Mouse (Mus musculus) heart, postnatal 0 days (tissue): ENCODE results near the gene Dapk3. TPM values are rescaled to one million over a fixed set of nuclear protein-coding genes. Genes with fewer than 3 reads are reported as not detected.

ENCODE experiments used
- ATAC-seq: fragments of 200-750 bp; cut with Nextera tagmentation; 2 replicates; pipeline ENCODE4 v1.8.0; 2017; ENCODE audit warnings: low read depth, moderate number of reproducible peaks, moderate library complexity; ENCODE audit not compliant: insufficient read depth
- DNase-seq: peaks from one replicate; pipeline ENCODE4 v3.0.0-alpha.2; 2016; ENCODE audit warnings: low spot score
- H3K27ac ChIP-seq: fragments of 300-500 bp; sonication (generic); 2 replicates; pipeline ENCODE4 v1.5.1; 2014; ENCODE audit warnings: low read depth, mild to moderate bottlenecking
- H3K27me3 ChIP-seq: fragments of 300-500 bp; sonication (generic); 2 replicates; pipeline ENCODE4 v1.6.1; 2014; ENCODE audit warnings: low read length, mixed read lengths; ENCODE audit not compliant: control insufficient read depth, insufficient read depth
- H3K36me3 ChIP-seq: fragments of 300-500 bp; sonication (generic); replicated peaks from 2 replicates; pipeline ENCODE4 v1.6.1; 2014; ENCODE audit warnings: low read length, mixed read lengths; ENCODE audit not compliant: control insufficient read depth, insufficient read depth
- H3K4me1 ChIP-seq: fragments of 300-500 bp; sonication (generic); 2 replicates; pipeline ENCODE4 v1.6.1; 2014; ENCODE audit warnings: antibody characterized with exemption; ENCODE audit not compliant: control insufficient read depth, insufficient read depth
- H3K4me2 ChIP-seq: fragments of 300-500 bp; sonication (generic); 2 replicates; pipeline ENCODE4 v1.6.1; 2014; ENCODE audit warnings: low read depth, mild to moderate bottlenecking, low read length, moderate library complexity
- H3K4me3 ChIP-seq: fragments of 300-500 bp; sonication (generic); 2 replicates; pipeline ENCODE4 v1.5.1; 2014; ENCODE audit warnings: low read depth, low read length
- H3K9ac ChIP-seq: fragments of 300-500 bp; sonication (generic); replicated peaks from 2 replicates; pipeline ENCODE4 v1.6.1; 2014; ENCODE audit warnings: low read depth, low read length, mixed read lengths
- H3K9me3 ChIP-seq: fragments of 300-500 bp; sonication (generic); replicated peaks from 2 replicates; pipeline ENCODE4 v1.6.1; 2016; ENCODE audit warnings: low read length; ENCODE audit not compliant: control insufficient read depth
- CTCF ChIP-seq: IDR thresholded peaks from 2 replicates; pipeline ENCODE4 v1.5.1; 2016; ENCODE audit warnings: antibody characterized with exemption, control low read depth, low read depth
- EP300 ChIP-seq: IDR thresholded peaks from 2 replicates; pipeline ENCODE4 v1.6.1; 2016; ENCODE audit warnings: antibody characterized with exemption, low read depth
- WGBS: fragments of 180-500 bp; shearing (Covaris S2); extraction: QIAGEN DNeasy Blood & Tissue Kit; methylation state at CpG from one replicate; pipeline ENCODE4 v1.1.7; 2014; 5-methylcytosine and 5-hydroxymethylcytosine counted together
- polyA plus RNA-seq: library from polyadenylated mRNA; unstranded; fragments of >200 nt; fragmentation: Nextera tagmentation; extraction: Ambion mirVana; gene quantifications from 2 replicates; pipeline ENCODE4 v1.2.1, GENCODE M21; 2015
- total RNA-seq: library from RNA; depleted of rRNA; stranded (reverse); fragments of >200 nt; gene quantifications from 2 replicates; pipeline ENCODE4 v1.2.3, GENCODE M21; 2014; ENCODE audit warnings: low replicate concordance

Gene Dapk3
- total and polyA plus RNA-seq, 2 experiments from 2014 or later, result 29.0 to 72.7 TPM

DNA sequence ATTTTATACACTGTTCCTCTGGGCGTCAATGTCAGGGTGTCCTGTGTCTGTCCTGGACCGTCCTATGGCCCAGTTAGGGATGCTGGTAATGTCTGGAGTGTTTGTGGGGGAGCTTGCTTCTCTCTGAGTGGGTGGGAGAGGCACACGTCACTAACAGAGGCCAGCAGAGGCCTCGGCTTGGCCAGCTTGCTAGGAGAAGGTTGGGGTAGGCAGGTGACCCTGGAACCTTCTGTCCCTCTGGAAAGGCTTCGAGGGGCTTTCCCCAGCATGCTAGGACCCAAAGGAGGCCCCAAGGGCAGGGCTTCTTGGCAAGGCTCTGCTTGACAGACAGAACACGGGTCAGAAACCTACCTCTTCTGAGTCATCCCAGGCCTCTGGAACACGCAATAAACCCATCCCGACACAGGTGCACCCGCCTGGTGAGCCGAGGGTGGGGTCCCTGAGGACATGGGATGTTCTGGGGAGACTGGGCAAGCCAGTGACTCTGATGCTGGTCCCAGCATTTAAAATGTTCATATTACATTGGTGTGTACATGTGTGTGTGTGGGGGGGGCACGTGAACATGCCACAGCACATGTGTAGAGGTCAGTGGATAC, 13.8 kb downstream of the Dapk3 start:
- DNase-seq, result peak; percentile 53
- TF ChIP-seq CTCF (no peak), EP300 (peak; percentile 67; the same call in 1 of the 2 replicates)
- H3K4me3 ChIP-seq, result peak overlapping the region; percentile 51
- H3K36me3 ChIP-seq, result no peaks in the 10 kb centered on the region
- peaks cover 33% of the 10 kb centered on the region for H3K4me1 ChIP-seq
- H3K27me3 ChIP-seq, result no peaks in the 10 kb centered on the region
- ATAC-seq, result 0 out of 2 replicates have a peak, but pooled peaks have one; percentile 1
- peak overlapping the region; percentile 62 for H3K4me2 ChIP-seq
- peak overlapping the region; percentile 74 for H3K9ac ChIP-seq
- H3K9me3 ChIP-seq, result no peaks in the 10 kb centered on the region
- peak overlapping the region; percentile 98 for H3K27ac ChIP-seq
- 27% methylated on average over 11 of the region's 11 CpGs for WGBS

DNA sequence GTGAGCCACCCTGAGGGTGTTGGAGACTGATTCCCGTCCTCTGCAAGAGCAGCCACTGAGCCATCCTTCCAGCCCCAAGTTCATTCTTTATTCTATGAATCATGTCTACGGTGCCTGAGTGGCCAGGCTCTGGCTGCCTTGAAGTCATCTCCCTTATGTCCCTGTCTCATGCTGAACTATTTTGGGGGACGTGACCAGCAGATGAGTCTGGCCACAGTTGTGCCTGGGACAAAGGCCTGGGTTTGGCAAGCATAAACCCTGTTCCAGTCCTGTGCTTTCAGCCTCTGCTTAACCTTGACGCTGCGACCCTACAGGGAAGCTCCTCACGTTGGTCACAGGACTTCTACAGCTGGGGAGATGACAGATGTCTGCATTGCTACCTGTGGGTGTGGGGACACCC, 14.5 kb downstream of the Dapk3 start:
- Histone ChIP-seq H3K9me3 (no peaks in the 10 kb centered on the region), H3K27ac (peak overlapping the region; percentile 98), H3K36me3 (no peaks in the 10 kb centered on the region), H3K4me1 (peaks cover 27% of the 10 kb centered on the region), H3K4me3 (peak overlapping the region; percentile 9; the same call in 1 of the 2 replicates), H3K9ac (peak overlapping the region; percentile 74), H3K4me2 (peak overlapping the region; percentile 62), H3K27me3 (no peaks in the 10 kb centered on the region)
- DNase-seq, result peak; percentile 50
- 21% methylated on average over 6 of the region's 6 CpGs for WGBS
- TF ChIP-seq EP300 (peak; percentile 74; the same call in 1 of the 2 replicates), CTCF (no peak)
- no peak for ATAC-seq

DNA sequence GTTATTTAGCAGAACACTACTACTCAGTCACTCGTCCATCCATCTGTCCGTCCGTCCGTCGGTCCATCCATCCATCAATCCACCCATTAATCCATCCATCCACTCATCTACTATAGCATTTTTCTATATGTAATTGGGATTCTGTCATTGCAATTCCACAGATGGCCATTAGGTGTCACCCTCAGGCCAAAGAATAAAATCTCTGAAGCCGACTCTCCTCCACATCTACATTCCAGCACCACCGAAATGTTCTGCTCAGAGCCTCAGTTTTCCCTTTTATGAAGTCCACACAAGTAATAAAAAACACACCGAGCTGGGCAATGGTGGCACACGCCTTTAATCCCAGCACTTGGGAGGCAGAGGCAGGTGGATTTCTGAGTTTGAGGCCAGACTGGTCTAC, 15.4 kb downstream of the Dapk3 start:
- Histone ChIP-seq H3K36me3 (no peaks in the 10 kb centered on the region), H3K4me3 (no peak overlapping the region), H3K9me3 (no peaks in the 10 kb centered on the region), H3K4me1 (peaks cover 21% of the 10 kb centered on the region), H3K4me2 (no peak overlapping the region), H3K27me3 (no peaks in the 10 kb centered on the region), H3K27ac (peak overlapping the region; percentile 98), H3K9ac (no peak overlapping the region)
- WGBS, result 2% methylated on average over 9 of the region's 9 CpGs
- ATAC-seq, result no peak
- peak; percentile 76 for DNase-seq
- TF ChIP-seq EP300 (no peak), CTCF (peak; percentile 77)

DNA sequence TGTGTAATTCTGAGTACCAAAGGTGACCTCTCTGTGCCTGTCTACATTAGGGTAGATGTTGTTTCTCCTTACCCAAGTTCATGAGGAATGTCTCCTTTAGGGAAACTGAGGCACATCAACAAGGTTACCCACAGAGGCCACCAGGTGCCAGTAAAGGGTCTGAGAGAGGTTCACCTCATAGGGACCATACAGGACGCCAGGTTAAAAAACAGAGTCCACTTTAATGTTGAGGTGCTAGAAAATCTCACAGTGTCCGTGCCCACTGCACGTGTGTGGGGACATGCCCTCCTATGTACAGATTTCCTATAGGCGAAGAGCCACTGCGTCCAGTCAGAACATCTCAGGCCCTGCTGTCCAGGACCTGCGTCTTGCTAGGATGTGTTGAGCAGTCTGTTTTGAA, 16.2 kb downstream of the Dapk3 start:
- H3K4me2 ChIP-seq, result peak overlapping the region; percentile 28; the same call in 1 of the 2 replicates
- no peak for DNase-seq
- no peak overlapping the region for H3K4me3 ChIP-seq
- WGBS, result 75% methylated on average over 6 of the region's 6 CpGs
- no peaks in the 10 kb centered on the region for H3K27me3 ChIP-seq
- H3K36me3 ChIP-seq, result no peaks in the 10 kb centered on the region
- no peak for ATAC-seq
- peaks cover 27% of the 10 kb centered on the region for H3K4me1 ChIP-seq
- no peaks in the 10 kb centered on the region for H3K9me3 ChIP-seq
- H3K9ac ChIP-seq, result peak overlapping the region; percentile 47
- peak overlapping the region; percentile 98 for H3K27ac ChIP-seq
- no peak for TF ChIP-seq CTCF
- TF ChIP-seq EP300, result no peak

DNA sequence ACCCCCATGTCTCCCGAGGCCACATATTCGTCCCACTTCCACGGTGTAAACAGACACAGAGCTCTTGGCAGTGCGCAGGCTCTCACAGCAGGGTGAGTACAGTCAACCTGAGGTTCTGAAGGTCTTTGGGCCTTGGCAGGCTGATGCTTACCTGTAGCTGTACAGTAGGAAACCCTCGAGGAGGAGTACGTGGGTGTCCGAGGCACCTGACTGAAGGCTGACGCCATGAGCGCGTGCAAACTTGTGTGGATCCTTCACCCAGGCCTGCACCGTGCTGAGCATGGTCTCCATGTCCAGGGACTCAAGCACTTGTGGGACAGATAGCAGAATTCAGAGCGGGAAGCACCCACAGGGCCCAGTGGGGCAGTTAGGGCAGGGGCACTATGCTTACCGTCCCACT, 17.3 kb downstream of the Dapk3 start:
- H3K36me3 ChIP-seq, result no peaks in the 10 kb centered on the region
- no peaks in the 10 kb centered on the region for H3K9me3 ChIP-seq
- peak overlapping the region; percentile 98 for H3K27ac ChIP-seq
- H3K9ac ChIP-seq, result peak overlapping the region; percentile 47; the same call in 1 of the 2 replicates
- ATAC-seq (no peak), DNase-seq (peak; percentile 9)
- TF ChIP-seq CTCF (no peak), EP300 (no peak)
- WGBS, result 63% methylated on average over 13 of the region's 13 CpGs
- H3K4me1 ChIP-seq, result peaks cover 29% of the 10 kb centered on the region
- peak overlapping the region; percentile 28 for H3K4me2 ChIP-seq
- H3K27me3 ChIP-seq, result no peaks in the 10 kb centered on the region
- no peak overlapping the region for H3K4me3 ChIP-seq
